Mouse (Mus musculus): ENCODE data around the gene Dlx5. TPM values are rescaled to one million over a fixed set of nuclear protein-coding genes. Genes with fewer than 3 reads are reported as not detected.

Dlx5 gene
- polyA plus RNA-seq, 1 experiment from 2014 or later, result 40.2 TPM

DNA sequence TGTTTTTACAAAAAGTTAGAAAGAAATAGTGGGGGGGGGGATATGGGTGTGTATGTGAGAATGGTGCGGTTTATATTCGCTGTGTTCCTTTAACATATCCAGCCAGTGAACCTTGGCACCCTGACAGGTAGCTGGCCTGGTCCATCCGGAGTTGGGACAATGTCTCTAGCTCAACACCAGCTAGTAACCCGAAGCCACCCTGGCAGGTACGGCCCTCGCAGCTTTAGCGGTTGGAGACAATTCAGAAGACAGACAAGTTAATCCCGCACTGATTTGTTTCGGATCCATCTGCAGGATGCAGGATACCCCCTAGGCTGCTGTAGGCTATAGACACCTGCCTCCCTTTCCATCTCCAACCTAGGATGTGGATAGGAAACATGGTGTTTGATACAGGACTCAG is 27.7 kb downstream of the Dlx5 start:
- H3K27ac ChIP-seq (replicated peaks; ENCODE audit: low read depth, low read length), result no peak overlapping the region
- WGBS, result 7% methylated on average over 9 of the region's 9 CpGs
- no peaks in the 10 kb centered on the region for H3K9me3 ChIP-seq (ENCODE audit: control insufficient read depth, low read length)
- H3K4me1 ChIP-seq (ENCODE audit: control insufficient read depth, insufficient read depth, low read length), result peaks cover 6% of the 10 kb centered on the region; the same call in 1 of the 2 replicates
- H3K4me2 ChIP-seq (ENCODE audit: low read depth, low read length), result no peak overlapping the region
- DNase-seq (ENCODE audit: low spot score), result no peak
- H3K36me3 ChIP-seq (ENCODE audit: control insufficient read depth, insufficient read depth, low read length), result no peaks in the 10 kb centered on the region
- no peak overlapping the region for H3K9ac ChIP-seq (ENCODE audit: low read depth, low read length)
- ATAC-seq (ENCODE audit: low read depth), result no peak
- no peak overlapping the region for H3K4me3 ChIP-seq (ENCODE audit: low read depth, low read length)
- peaks cover 96% of the 10 kb centered on the region for H3K27me3 ChIP-seq (replicated peaks; ENCODE audit: control insufficient read depth, insufficient read depth, low read length)

- DNase-seq (ENCODE audit: low spot score) (no peak), ATAC-seq (ENCODE audit: low read depth) (no peak)
- H3K4me2 ChIP-seq (ENCODE audit: low read depth, low read length), result no peak overlapping the region
- WGBS, result 58% methylated on average over 3 of the region's 3 CpGs
- H3K4me3 ChIP-seq (ENCODE audit: low read depth, low read length), result no peak overlapping the region
- no peaks in the 10 kb centered on the region for H3K9me3 ChIP-seq (ENCODE audit: control insufficient read depth, low read length)
- no peak overlapping the region for H3K27ac ChIP-seq (replicated peaks; ENCODE audit: low read depth, low read length)
- H3K9ac ChIP-seq (ENCODE audit: low read depth, low read length), result no peak overlapping the region
- H3K36me3 ChIP-seq (ENCODE audit: control insufficient read depth, insufficient read depth, low read length), result no peaks in the 10 kb centered on the region
- H3K27me3 ChIP-seq (replicated peaks; ENCODE audit: control insufficient read depth, insufficient read depth, low read length), result peaks cover 95% of the 10 kb centered on the region
- H3K4me1 ChIP-seq (ENCODE audit: control insufficient read depth, insufficient read depth, low read length), result peaks cover 6% of the 10 kb centered on the region; the same call in 1 of the 2 replicates
These were observed 28.9 kb downstream of the Dlx5 start for GRCm38 (mm10) chr6:6852944-6853343.

GRCm38 (mm10) chr6:6851166-6851565 is 30.7 kb downstream of the Dlx5 start:
- 21% methylated on average over 10 of the region's 10 CpGs for WGBS
- Histone ChIP-seq H3K4me1 (ENCODE audit: control insufficient read depth, insufficient read depth, low read length) (peaks cover 6% of the 10 kb centered on the region; the same call in 1 of the 2 replicates), H3K36me3 (ENCODE audit: control insufficient read depth, insufficient read depth, low read length) (no peaks in the 10 kb centered on the region), H3K9me3 (ENCODE audit: control insufficient read depth, low read length) (no peaks in the 10 kb centered on the region), H3K4me2 (ENCODE audit: low read depth, low read length) (no peak overlapping the region), H3K27me3 (replicated peaks; ENCODE audit: control insufficient read depth, insufficient read depth, low read length) (peaks cover 87% of the 10 kb centered on the region), H3K9ac (ENCODE audit: low read depth, low read length) (no peak overlapping the region), H3K27ac (replicated peaks; ENCODE audit: low read depth, low read length) (no peak overlapping the region), H3K4me3 (ENCODE audit: low read depth, low read length) (no peak overlapping the region)
- ATAC-seq (ENCODE audit: low read depth), result no peak
- no peak for DNase-seq (ENCODE audit: low spot score)

- Histone ChIP-seq H3K9ac (ENCODE audit: low read depth, low read length) (no peak overlapping the region), H3K27ac (replicated peaks; ENCODE audit: low read depth, low read length) (no peak overlapping the region), H3K27me3 (replicated peaks; ENCODE audit: control insufficient read depth, insufficient read depth, low read length) (peaks cover 86% of the 10 kb centered on the region), H3K4me2 (ENCODE audit: low read depth, low read length) (no peak overlapping the region), H3K4me1 (ENCODE audit: control insufficient read depth, insufficient read depth, low read length) (peaks cover 6% of the 10 kb centered on the region; the same call in 1 of the 2 replicates), H3K9me3 (ENCODE audit: control insufficient read depth, low read length) (no peaks in the 10 kb centered on the region), H3K36me3 (ENCODE audit: control insufficient read depth, insufficient read depth, low read length) (no peaks in the 10 kb centered on the region), H3K4me3 (ENCODE audit: low read depth, low read length) (peak overlapping the region; percentile 0; the same call in 1 of the 2 replicates)
- ATAC-seq (ENCODE audit: low read depth) (no peak), DNase-seq (ENCODE audit: low spot score) (no peak)
- 9% methylated on average over 26 of the region's 26 CpGs for WGBS
These were observed 31.4 kb downstream of the Dlx5 start for GRCm38 (mm10) chr6:6850324-6851060.

DNA sequence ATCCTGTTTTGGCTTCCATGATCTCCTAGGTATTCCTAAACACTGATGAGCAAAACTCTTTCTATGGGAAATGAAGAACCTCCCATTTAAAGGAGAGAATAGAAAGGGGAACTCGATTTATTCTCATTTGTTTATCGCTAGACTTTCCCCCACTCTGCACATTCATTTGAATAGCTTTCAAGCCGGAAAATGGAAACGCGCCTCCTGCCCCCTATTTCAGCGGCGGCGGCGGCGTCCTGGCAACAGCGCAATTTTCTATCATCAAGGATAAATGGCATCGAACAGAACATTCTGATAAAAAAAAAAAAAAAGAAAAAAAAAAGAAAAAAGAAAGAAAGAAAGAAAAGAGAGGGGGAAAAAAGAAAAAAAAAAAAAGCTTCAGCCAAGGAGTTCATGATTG is 32.1 kb downstream of the Dlx5 start:
- Histone ChIP-seq H3K4me3 (ENCODE audit: low read depth, low read length) (no peak overlapping the region), H3K36me3 (ENCODE audit: control insufficient read depth, insufficient read depth, low read length) (no peaks in the 10 kb centered on the region), H3K4me2 (ENCODE audit: low read depth, low read length) (no peak overlapping the region), H3K27ac (replicated peaks; ENCODE audit: low read depth, low read length) (no peak overlapping the region), H3K9me3 (ENCODE audit: control insufficient read depth, low read length) (no peaks in the 10 kb centered on the region), H3K4me1 (ENCODE audit: control insufficient read depth, insufficient read depth, low read length) (peaks cover 6% of the 10 kb centered on the region; the same call in 1 of the 2 replicates), H3K9ac (ENCODE audit: low read depth, low read length) (no peak overlapping the region), H3K27me3 (replicated peaks; ENCODE audit: control insufficient read depth, insufficient read depth, low read length) (peaks cover 83% of the 10 kb centered on the region)
- 3% methylated on average over 12 of the region's 12 CpGs for WGBS
- ATAC-seq (ENCODE audit: low read depth), result no peak
- no peak for DNase-seq (ENCODE audit: low spot score)

DNA sequence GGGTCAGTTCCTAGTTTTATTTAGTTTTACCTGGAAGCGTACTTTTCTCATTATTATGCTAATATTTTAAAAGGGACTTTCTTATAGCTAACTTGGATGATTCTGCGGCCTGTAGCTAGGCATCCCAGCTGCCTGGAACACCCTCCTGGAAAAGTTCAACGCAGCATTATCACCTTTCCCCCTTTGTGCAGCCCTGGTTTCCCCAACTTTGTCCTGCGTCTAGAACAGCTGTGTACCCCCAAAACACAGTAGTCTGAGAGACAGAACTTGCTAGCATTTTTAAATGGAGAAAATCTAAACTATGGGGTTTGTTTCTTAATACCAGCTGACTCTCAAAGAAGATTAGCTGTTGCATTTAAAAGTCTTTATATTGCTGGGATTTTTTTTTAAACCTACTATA is 33.3 kb downstream of the Dlx5 start:
- no peak for ATAC-seq (ENCODE audit: low read depth)
- H3K4me1 ChIP-seq (ENCODE audit: control insufficient read depth, insufficient read depth, low read length), result peaks cover 6% of the 10 kb centered on the region; the same call in 1 of the 2 replicates
- H3K9me3 ChIP-seq (ENCODE audit: control insufficient read depth, low read length), result no peaks in the 10 kb centered on the region
- peaks cover 76% of the 10 kb centered on the region for H3K27me3 ChIP-seq (replicated peaks; ENCODE audit: control insufficient read depth, insufficient read depth, low read length)
- no peak overlapping the region for H3K4me2 ChIP-seq (ENCODE audit: low read depth, low read length)
- H3K27ac ChIP-seq (replicated peaks; ENCODE audit: low read depth, low read length), result no peak overlapping the region
- WGBS, result 36% methylated on average over 4 of the region's 4 CpGs
- H3K4me3 ChIP-seq (ENCODE audit: low read depth, low read length), result no peak overlapping the region
- H3K36me3 ChIP-seq (ENCODE audit: control insufficient read depth, insufficient read depth, low read length), result no peaks in the 10 kb centered on the region
- DNase-seq (ENCODE audit: low spot score), result no peak
- H3K9ac ChIP-seq (ENCODE audit: low read depth, low read length), result no peak overlapping the region

DNA sequence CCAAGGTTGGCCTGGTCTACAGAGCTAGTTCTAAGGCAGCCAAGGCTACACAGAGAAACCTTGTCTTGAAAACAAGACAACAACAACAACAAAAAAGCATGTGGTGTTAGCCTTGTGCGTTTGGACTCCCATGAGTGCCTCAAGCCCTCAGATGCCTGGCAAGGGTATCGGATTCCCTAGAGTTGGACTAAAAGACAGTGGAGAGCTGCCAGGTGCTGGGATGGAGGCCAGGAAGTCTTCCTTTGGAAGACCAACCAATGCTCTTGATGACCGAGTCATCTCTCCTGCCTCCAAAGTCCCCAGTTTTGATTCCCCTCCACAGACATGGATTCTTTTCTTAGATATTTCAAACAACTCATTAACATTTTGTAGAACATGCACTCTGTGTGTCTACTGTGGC is 48.6 kb downstream of the Dlx5 start:
- no peak overlapping the region for H3K4me2 ChIP-seq (ENCODE audit: low read depth, low read length)
- no peak for ATAC-seq (ENCODE audit: low read depth)
- H3K4me3 ChIP-seq (ENCODE audit: low read depth, low read length), result no peak overlapping the region
- no peak overlapping the region for H3K27ac ChIP-seq (replicated peaks; ENCODE audit: low read depth, low read length)
- no peaks in the 10 kb centered on the region for H3K36me3 ChIP-seq (ENCODE audit: control insufficient read depth, insufficient read depth, low read length)
- no peaks in the 10 kb centered on the region; the same call in 1 of the 2 replicates for H3K27me3 ChIP-seq (replicated peaks; ENCODE audit: control insufficient read depth, insufficient read depth, low read length)
- H3K9ac ChIP-seq (ENCODE audit: low read depth, low read length), result no peak overlapping the region
- DNase-seq (ENCODE audit: low spot score), result no peak
- H3K4me1 ChIP-seq (ENCODE audit: control insufficient read depth, insufficient read depth, low read length), result 0 out of 2 replicates have a peak, but pooled peaks cover 3% of the 10 kb centered on the region
- 76% methylated on average over 3 of the region's 3 CpGs for WGBS
- no peaks in the 10 kb centered on the region for H3K9me3 ChIP-seq (ENCODE audit: control insufficient read depth, low read length)

- no peak overlapping the region for H3K9ac ChIP-seq (ENCODE audit: low read depth, low read length)
- H3K27ac ChIP-seq (replicated peaks; ENCODE audit: low read depth, low read length), result no peak overlapping the region
- no peaks in the 10 kb centered on the region for H3K9me3 ChIP-seq (ENCODE audit: control insufficient read depth, low read length)
- H3K4me3 ChIP-seq (ENCODE audit: low read depth, low read length), result no peak overlapping the region
- 43% methylated on average over 7 of the region's 7 CpGs for WGBS
- ATAC-seq (ENCODE audit: low read depth) (peak; percentile 70), DNase-seq (ENCODE audit: low spot score) (peak; percentile 74)
- H3K4me2 ChIP-seq (ENCODE audit: low read depth, low read length), result no peak overlapping the region
- H3K4me1 ChIP-seq (ENCODE audit: control insufficient read depth, insufficient read depth, low read length), result 0 out of 2 replicates have a peak, but pooled peaks cover 3% of the 10 kb centered on the region
- no peaks in the 10 kb centered on the region for H3K27me3 ChIP-seq (replicated peaks; ENCODE audit: control insufficient read depth, insufficient read depth, low read length)
- H3K36me3 ChIP-seq (ENCODE audit: control insufficient read depth, insufficient read depth, low read length), result no peaks in the 10 kb centered on the region
These were observed 51.4 kb downstream of the Dlx5 start for GRCm38 (mm10) chr6:6830446-6830845.
